ENCODE assay signal across 21 mouse cellular contexts in the genomic region with DNA sequence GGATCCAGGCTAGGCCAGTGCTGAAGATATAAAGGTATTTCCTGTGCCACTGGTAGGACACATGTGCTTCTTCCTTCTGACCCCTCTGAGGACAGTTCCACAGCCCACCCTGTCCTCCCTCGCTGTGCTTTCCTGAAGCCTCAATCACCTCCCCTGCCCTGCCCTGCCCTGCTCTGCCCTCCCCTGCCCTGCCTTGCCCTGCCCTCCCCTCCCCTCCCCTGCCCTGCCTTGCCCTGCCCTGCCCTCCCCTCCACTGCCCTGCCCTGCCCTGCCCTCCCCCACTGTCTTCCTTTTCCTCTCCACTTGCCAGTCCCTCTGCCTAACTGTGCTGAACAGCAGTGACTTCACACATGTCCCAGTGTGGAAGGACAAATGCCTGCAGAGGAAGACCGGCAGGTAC.
DNase-seq lines count a peak whose midpoint lies in the region; ATAC-seq lines count a peak whose summit lies in the region.
"Had no signal": no experiment of that assay in that cellular context is flagged by ENCODE, and none has a peak within 500 bp of the region (broad histone marks: within the 10 kb centered on the region; RNA-seq: fewer than 3 reads in every experiment).

No protein-coding gene starts in this region.

- no peak for DNase-seq in forebrain, embryonic 10.5 days (ENCODE audit: extremely low spot score, low spot score)
- DNase-seq in forebrain, embryonic 11.5 days (ENCODE audit: low spot score): no peak
- peak; percentile 67 for DNase-seq in liver
- no peak for DNase-seq in layer of hippocampus, postnatal 25 days (ENCODE audit: extremely low spot score in 1 of 2, low spot score in 1 of 2)
- DNase-seq in frontal cortex, postnatal 10 days (ENCODE audit: low spot score in 2 of 2): no peak
- DNase-seq: adrenal gland, postnatal 14 days; cerebellum, adult 11-12 months; cerebellum, postnatal 25 days; gastrocnemius, postnatal 10 days; heart, adult 2 months; heart, postnatal 10 days; thymus, adult 2 months had no signal

- H3K27me3 ChIP-seq in forebrain, embryonic 10.5 days (ENCODE audit: poor library complexity, severe bottlenecking): no peaks in the 10 kb centered on the region
- no peaks in the 10 kb centered on the region for H3K27me3 ChIP-seq in forebrain, embryonic 11.5 days (ENCODE audit: control insufficient read depth, insufficient read depth, low read length)
- H3K27me3 ChIP-seq in megakaryocyte, embryonic 14.5 days (replicated peaks): no peaks in the 10 kb centered on the region
- H3K27me3 ChIP-seq: forebrain, embryonic 12.5 days had no signal

- no peak overlapping the region for H3K9ac ChIP-seq in forebrain, embryonic 11.5 days (ENCODE audit: low read length)
- H3K9ac ChIP-seq: forebrain, embryonic 12.5 days; hindbrain, embryonic 14.5 days had no signal

- no peak overlapping the region for H3K4me2 ChIP-seq in forebrain, embryonic 11.5 days (ENCODE audit: low read depth, low read length, severe bottlenecking)
- H3K4me2 ChIP-seq: forebrain, embryonic 12.5 days; hindbrain, embryonic 14.5 days had no signal

- H3K9me3 ChIP-seq in forebrain, embryonic 10.5 days: no peaks in the 10 kb centered on the region
- no peaks in the 10 kb centered on the region for H3K9me3 ChIP-seq in forebrain, embryonic 11.5 days (ENCODE audit: control insufficient read depth, low read length)
- H3K9me3 ChIP-seq in megakaryocyte, embryonic 14.5 days: no peaks in the 10 kb centered on the region
- H3K9me3 ChIP-seq: forebrain, embryonic 12.5 days had no signal

- H3K4me1 ChIP-seq in forebrain, embryonic 10.5 days: peaks cover 8% of the 10 kb centered on the region
- no peaks in the 10 kb centered on the region for H3K4me1 ChIP-seq in forebrain, embryonic 11.5 days (replicated peaks; ENCODE audit: control insufficient read depth, insufficient read depth, low read length)
- H3K4me1 ChIP-seq in megakaryocyte, embryonic 14.5 days: peaks cover 92% of the 10 kb centered on the region
- H3K4me1 ChIP-seq: forebrain, embryonic 12.5 days had no signal

- ATAC-seq in forebrain, embryonic 11.5 days (replicated peaks; ENCODE audit: low FRiP score): no peak
- no peak for ATAC-seq in megakaryocyte, adult 5-6 weeks (ENCODE audit: poor library complexity, severe bottlenecking)
- peak; percentile 53; the same call in 1 of the 2 replicates for ATAC-seq in megakaryocyte-erythroid progenitor cell, adult 5-6 weeks (replicated peaks; ENCODE audit: low FRiP score, low TSS enrichment, poor library complexity, severe bottlenecking)
- ATAC-seq: activated CD4-positive, CD25-positive, alpha-beta regulatory T cell, adult 4 months; CD4-positive, CD25-positive, alpha-beta regulatory T cell, adult 4 months had no signal

- H3K36me3 ChIP-seq in forebrain, embryonic 10.5 days (replicated peaks): no peaks in the 10 kb centered on the region
- H3K36me3 ChIP-seq in forebrain, embryonic 11.5 days (ENCODE audit: control insufficient read depth, insufficient read depth, low read length): no peaks in the 10 kb centered on the region
- peaks cover 94% of the 10 kb centered on the region for H3K36me3 ChIP-seq in megakaryocyte, embryonic 14.5 days (replicated peaks; ENCODE audit: low read length)
- H3K36me3 ChIP-seq: forebrain, embryonic 12.5 days had no signal

- H3K27ac ChIP-seq in forebrain, embryonic 10.5 days: peak overlapping the region; percentile 36; the same call in 1 of the 2 replicates
- H3K27ac ChIP-seq in forebrain, embryonic 11.5 days (ENCODE audit: low read depth, low read length): no peak overlapping the region
- H3K27ac ChIP-seq: forebrain, embryonic 12.5 days; heart, adult 2 months; hindbrain, embryonic 14.5 days; kidney, postnatal 0 days had no signal

- H3K4me3 ChIP-seq in forebrain, embryonic 10.5 days: no peak overlapping the region
- H3K4me3 ChIP-seq in forebrain, embryonic 11.5 days (ENCODE audit: low read depth, low read length): no peak overlapping the region
- H3K4me3 ChIP-seq in megakaryocyte, embryonic 14.5 days (replicated peaks): peak overlapping the region; percentile 86
- H3K4me3 ChIP-seq: forebrain, embryonic 12.5 days; heart, adult 2 months; myocyte had no signal

- WGBS in forebrain, embryonic 10.5 days: 67% methylated on average over 2 of the region's 2 CpGs
- 75% methylated on average over 2 of the region's 2 CpGs for WGBS in forebrain, embryonic 11.5 days
